Mouse (Mus musculus) stomach, embryonic 16.5 days (tissue): ENCODE data around the gene Tbc1d9. TPM values are rescaled to one million over a fixed set of nuclear protein-coding genes. Genes with fewer than 3 reads are reported as not detected.

ENCODE experiments used
- ATAC-seq: fragments of 200-750 bp; cut with Nextera tagmentation; 2 replicates; pipeline ENCODE4 v1.8.0; 2017; ENCODE audit warnings: moderate number of reproducible peaks, moderate TSS enrichment; ENCODE audit not compliant: insufficient read depth, low FRiP score
- H3K27ac ChIP-seq: fragments of 300-500 bp; sonication (generic); 2 replicates; pipeline ENCODE4 v1.5.1; 2014; ENCODE audit warnings: low read length
- H3K27me3 ChIP-seq: fragments of 300-500 bp; sonication (generic); 2 replicates; pipeline ENCODE4 v1.6.1; 2014; ENCODE audit warnings: low read length, control low read depth, mixed read lengths; ENCODE audit not compliant: control insufficient read depth, insufficient read depth
- H3K36me3 ChIP-seq: fragments of 300-500 bp; sonication (generic); 2 replicates; pipeline ENCODE4 v1.6.1; 2014; ENCODE audit warnings: low read length; ENCODE audit not compliant: control insufficient read depth, insufficient read depth
- H3K4me1 ChIP-seq: fragments of 300-500 bp; sonication (generic); 2 replicates; pipeline ENCODE4 v1.6.1; 2014; ENCODE audit warnings: low read length, control low read depth, mixed read lengths; ENCODE audit not compliant: control insufficient read depth, insufficient read depth
- H3K4me2 ChIP-seq: fragments of 300-500 bp; sonication (generic); 2 replicates; pipeline ENCODE4 v1.6.1; 2014; ENCODE audit warnings: low read depth, low read length, mixed read lengths
- H3K4me3 ChIP-seq: fragments of 300-500 bp; sonication (generic); replicated peaks from 2 replicates; pipeline ENCODE4 v1.5.1; 2014; ENCODE audit warnings: mild to moderate bottlenecking, low read length
- H3K9ac ChIP-seq: fragments of 300-500 bp; sonication (generic); 2 replicates; pipeline ENCODE4 v1.6.1; 2014; ENCODE audit warnings: low read length
- H3K9me3 ChIP-seq: fragments of 300-500 bp; sonication (generic); replicated peaks from 2 replicates; pipeline ENCODE4 v1.6.1; 2016; ENCODE audit warnings: low read length, control low read depth; ENCODE audit not compliant: control insufficient read depth
- WGBS: fragments of 180-500 bp; shearing (Covaris S2); extraction: QIAGEN DNeasy Blood & Tissue Kit; methylation state at CpG from one replicate; pipeline ENCODE4 v1.1.7; 2014; 5-methylcytosine and 5-hydroxymethylcytosine counted together
- polyA plus RNA-seq: library from polyadenylated mRNA; unstranded; fragments of >200 nt; fragmentation: Nextera tagmentation; extraction: Ambion mirVana; gene quantifications from 2 replicates; pipeline ENCODE4 v1.2.1, GENCODE M21; 2015

Tbc1d9 gene
- polyA plus RNA-seq, 1 experiment from 2014 or later = 3.2 TPM

GRCm38 (mm10) chr8:83320543-83320942, 155.4 kb downstream of the Tbc1d9 start:
- H3K9me3 ChIP-seq = no peaks in the 10 kb centered on the region
- H3K4me2 ChIP-seq = no peak overlapping the region
- 81% methylated on average over 3 of the region's 3 CpGs for WGBS
- peaks cover 8% of the 10 kb centered on the region; the same call in 1 of the 2 replicates for H3K36me3 ChIP-seq
- no peaks in the 10 kb centered on the region for H3K27me3 ChIP-seq
- no peak overlapping the region for H3K27ac ChIP-seq
- no peak overlapping the region for H3K4me3 ChIP-seq
- no peak for ATAC-seq
- no peaks in the 10 kb centered on the region for H3K4me1 ChIP-seq
- no peak overlapping the region for H3K9ac ChIP-seq

DNA sequence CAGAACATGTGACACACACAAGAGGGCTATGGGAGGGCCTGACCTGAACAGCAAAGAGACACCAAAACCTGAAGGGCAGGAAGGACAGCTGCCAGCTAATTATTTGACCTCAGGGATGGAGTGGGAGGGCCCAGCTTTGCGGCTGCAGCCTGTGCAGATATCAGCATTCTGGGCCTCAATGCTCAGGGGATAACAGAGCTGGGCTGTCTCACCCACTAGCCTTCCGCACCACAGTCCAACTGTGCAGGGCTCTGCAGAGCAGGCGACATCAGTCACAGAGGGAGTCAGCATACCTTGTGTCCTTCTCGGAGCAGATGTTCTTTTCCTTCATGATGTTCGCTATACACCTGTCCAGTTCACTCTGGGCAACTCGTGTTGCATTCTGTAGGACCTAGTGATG, 157.2 kb downstream of the Tbc1d9 start:
- ATAC-seq = no peak
- H3K9me3 ChIP-seq = no peaks in the 10 kb centered on the region
- H3K4me2 ChIP-seq = no peak overlapping the region
- no peak overlapping the region for H3K27ac ChIP-seq
- no peaks in the 10 kb centered on the region for H3K36me3 ChIP-seq
- no peaks in the 10 kb centered on the region for H3K4me1 ChIP-seq
- WGBS = 93% methylated on average over 6 of the region's 6 CpGs
- no peaks in the 10 kb centered on the region for H3K27me3 ChIP-seq
- no peak overlapping the region for H3K4me3 ChIP-seq
- no peak overlapping the region for H3K9ac ChIP-seq

Other genes starting within 250 kb of the Tbc1d9 start
- gene Gm10645, start 818 bp downstream of the Tbc1d9 start, polyA plus RNA-seq = 1.5 and 2.2 TPM in 2 replicates
- not detected in 2 replicates for gene Ucp1, start 125.0 kb downstream of the Tbc1d9 start, polyA plus RNA-seq
- 14.6 and 16.6 TPM in 2 replicates for gene Elmod2, start 167.1 kb downstream of the Tbc1d9 start, polyA plus RNA-seq
- gene Mgat4d, start 183.1 kb downstream of the Tbc1d9 start, polyA plus RNA-seq = not detected in 2 replicates
- 0.47 and 0.61 TPM in 2 replicates for gene Clgn, start 224.5 kb downstream of the Tbc1d9 start, polyA plus RNA-seq